Mouse (Mus musculus) lung, embryonic 15.5 days (tissue): ENCODE results near the gene Arid4b. TPM values are rescaled to one million over a fixed set of nuclear protein-coding genes. Genes with fewer than 3 reads are reported as not detected.

Experiments used
- ATAC-seq: fragments of 200-750 bp; cut with Nextera tagmentation; 2 replicates; pipeline ENCODE4 v1.8.0; 2017; ENCODE audit warnings: moderate number of reproducible peaks, borderline replicate concordance; ENCODE audit not compliant: low FRiP score, low TSS enrichment; ENCODE audit errors: extremely low read depth
- H3K27ac ChIP-seq: fragments of 300-500 bp; sonication (generic); 2 replicates; pipeline ENCODE4 v1.5.1; 2015; ENCODE audit warnings: moderate library complexity, mild to moderate bottlenecking, inconsistent platforms
- H3K27me3 ChIP-seq: fragments of 300-500 bp; sonication (generic); 2 replicates; pipeline ENCODE4 v1.6.1; 2015; ENCODE audit warnings: inconsistent platforms
- H3K36me3 ChIP-seq: fragments of 300-500 bp; sonication (generic); 2 replicates; pipeline ENCODE4 v1.6.1; 2015; ENCODE audit warnings: inconsistent platforms
- H3K4me1 ChIP-seq: fragments of 300-500 bp; sonication (generic); 2 replicates; pipeline ENCODE4 v1.6.1; 2015; ENCODE audit warnings: inconsistent platforms
- H3K4me2 ChIP-seq: fragments of 300-500 bp; sonication (generic); 2 replicates; pipeline ENCODE4 v1.6.1; 2015; ENCODE audit warnings: inconsistent platforms, mild to moderate bottlenecking, moderate library complexity
- H3K4me3 ChIP-seq: fragments of 300-500 bp; sonication (generic); 2 replicates; pipeline ENCODE4 v1.5.1; 2015; ENCODE audit warnings: mild to moderate bottlenecking, inconsistent platforms
- H3K9ac ChIP-seq: fragments of 300-500 bp; sonication (generic); 2 replicates; pipeline ENCODE4 v1.6.1; 2015; ENCODE audit warnings: inconsistent platforms
- H3K9me3 ChIP-seq: fragments of 300-500 bp; sonication (generic); 2 replicates; pipeline ENCODE4 v1.6.1; 2016; ENCODE audit warnings: inconsistent platforms
- WGBS: fragments of 180-500 bp; shearing (Covaris S2); methylation state at CpG from one replicate; pipeline ENCODE4 v1.1.7; 2015; 5-methylcytosine and 5-hydroxymethylcytosine counted together
- polyA plus RNA-seq: library from polyadenylated mRNA; unstranded; fragments of >200 nt; fragmentation: Nextera tagmentation; extraction: Ambion mirVana; gene quantifications from 2 replicates; pipeline ENCODE4 v1.2.1, GENCODE M21; 2015

Gene Arid4b
- polyA plus RNA-seq, 1 experiment from 2014 or later = 65.2 TPM

GRCm38 (mm10) chr13:14115805-14116204 lies 52.8 kb downstream of the Arid4b start:
- WGBS = 97% methylated on average over 2 of the region's 2 CpGs
- Histone ChIP-seq H3K27me3 (no peaks in the 10 kb centered on the region), H3K4me3 (no peak overlapping the region), H3K9me3 (no peaks in the 10 kb centered on the region), H3K36me3 (no peaks in the 10 kb centered on the region), H3K4me1 (no peaks in the 10 kb centered on the region), H3K4me2 (no peak overlapping the region), H3K9ac (no peak overlapping the region), H3K27ac (no peak overlapping the region)
- ATAC-seq = no peak

- Histone ChIP-seq H3K9ac (no peak overlapping the region), H3K36me3 (peaks cover 22% of the 10 kb centered on the region), H3K4me3 (no peak overlapping the region), H3K9me3 (no peaks in the 10 kb centered on the region), H3K27ac (no peak overlapping the region), H3K4me2 (no peak overlapping the region), H3K27me3 (no peaks in the 10 kb centered on the region), H3K4me1 (no peaks in the 10 kb centered on the region)
- 83% methylated on average over 1 of the region's 1 CpGs for WGBS
- no peak for ATAC-seq
These were observed 68.6 kb downstream of the Arid4b start for GRCm38 (mm10) chr13:14131651-14132050.

GRCm38 (mm10) chr13:14142294-14142966 lies 79.4 kb downstream of the Arid4b start:
- Histone ChIP-seq H3K27me3 (no peaks in the 10 kb centered on the region), H3K36me3 (peaks cover 7% of the 10 kb centered on the region; the same call in 1 of the 2 replicates), H3K4me1 (no peaks in the 10 kb centered on the region), H3K9ac (no peak overlapping the region), H3K27ac (no peak overlapping the region), H3K9me3 (no peaks in the 10 kb centered on the region), H3K4me3 (no peak overlapping the region), H3K4me2 (no peak overlapping the region)
- ATAC-seq = no peak
- 89% methylated on average over 2 of the region's 2 CpGs for WGBS

- WGBS = 96% methylated on average over 1 of the region's 1 CpGs
- no peaks in the 10 kb centered on the region for H3K27me3 ChIP-seq
- ATAC-seq = no peak
- no peak overlapping the region for H3K27ac ChIP-seq
- no peak overlapping the region for H3K4me2 ChIP-seq
- H3K36me3 ChIP-seq = 0 out of 2 replicates have a peak, but pooled peaks cover 3% of the 10 kb centered on the region
- no peaks in the 10 kb centered on the region for H3K9me3 ChIP-seq
- no peak overlapping the region for H3K9ac ChIP-seq
- H3K4me3 ChIP-seq = no peak overlapping the region
- no peaks in the 10 kb centered on the region for H3K4me1 ChIP-seq
These were observed 115.0 kb downstream of the Arid4b start for GRCm38 (mm10) chr13:14177989-14178388.

GRCm38 (mm10) chr13:14179669-14180068 lies 116.6 kb downstream of the Arid4b start:
- Histone ChIP-seq H3K4me2 (no peak overlapping the region), H3K4me3 (no peak overlapping the region), H3K27ac (no peak overlapping the region), H3K27me3 (no peaks in the 10 kb centered on the region), H3K9ac (no peak overlapping the region), H3K4me1 (no peaks in the 10 kb centered on the region), H3K9me3 (no peaks in the 10 kb centered on the region), H3K36me3 (peaks cover 8% of the 10 kb centered on the region; the same call in 1 of the 2 replicates)
- WGBS = 87% methylated on average over 3 of the region's 3 CpGs
- ATAC-seq = no peak

- Histone ChIP-seq H3K4me1 (no peaks in the 10 kb centered on the region), H3K9ac (no peak overlapping the region), H3K9me3 (no peaks in the 10 kb centered on the region), H3K4me2 (no peak overlapping the region), H3K36me3 (no peaks in the 10 kb centered on the region), H3K27me3 (no peaks in the 10 kb centered on the region), H3K4me3 (no peak overlapping the region), H3K27ac (no peak overlapping the region)
- WGBS = 60% methylated on average over 2 of the region's 2 CpGs
- ATAC-seq = no peak
These were observed 182.9 kb downstream of the Arid4b start for GRCm38 (mm10) chr13:14245946-14246345.

Other genes with a start within 250 kb of the Arid4b start
- 38.3 and 38.9 TPM in 2 replicates for gene B3galnt2, start 108.8 kb upstream of the Arid4b start, polyA plus RNA-seq
- gene Tbce, start 23.6 kb upstream of the Arid4b start, polyA plus RNA-seq = 52.4 and 59.7 TPM in 2 replicates
- 47.7 and 48.2 TPM in 2 replicates for gene Ggps1, start 256 bp downstream of the Arid4b start, polyA plus RNA-seq